Mouse (Mus musculus) forebrain, embryonic 10.5 days (tissue): ENCODE data around the gene Med26. TPM values are rescaled to one million over a fixed set of nuclear protein-coding genes. Genes with fewer than 3 reads are reported as not detected.

Experiments used
- DNase-seq: peaks from one replicate; pipeline ENCODE4 v3.0.0-alpha.2; 2017; ENCODE audit warnings: low spot score; ENCODE audit errors: extremely low spot score
- H3K27ac ChIP-seq: fragments of 300-500 bp; sonication (generic); 2 replicates; pipeline ENCODE4 v1.5.1; 2016; ENCODE audit warnings: mild to moderate bottlenecking
- H3K27me3 ChIP-seq: fragments of 300-500 bp; sonication (generic); 2 replicates; pipeline ENCODE4 v1.6.1; 2016; ENCODE audit warnings: mild to moderate bottlenecking; ENCODE audit not compliant: poor library complexity, severe bottlenecking
- H3K36me3 ChIP-seq: fragments of 300-500 bp; sonication (generic); replicated peaks from 2 replicates; pipeline ENCODE4 v1.6.1; 2016; ENCODE audit warnings: mild to moderate bottlenecking, moderate library complexity
- H3K4me1 ChIP-seq: fragments of 300-500 bp; sonication (generic); 2 replicates; pipeline ENCODE4 v1.6.1; 2016
- H3K4me3 ChIP-seq: fragments of 300-500 bp; sonication (generic); 2 replicates; pipeline ENCODE4 v1.5.1; 2016; ENCODE audit warnings: mild to moderate bottlenecking, moderate library complexity
- H3K9me3 ChIP-seq: fragments of 300-500 bp; sonication (generic); 2 replicates; pipeline ENCODE4 v1.6.1; 2016; ENCODE audit warnings: mild to moderate bottlenecking, moderate library complexity
- WGBS: fragments of 180-500 bp; shearing (Covaris S2); methylation state at CpG from one replicate; pipeline ENCODE4 v1.1.7; 2016; 5-methylcytosine and 5-hydroxymethylcytosine counted together
- microRNA-seq: library from miRNA; unstranded; fragments of <30 nt; microRNA quantifications from one replicate; pipeline ENCODE4, GENCODE M21; 2017
- polyA plus RNA-seq: library from polyadenylated mRNA; unstranded; fragments of >200 nt; fragmentation: Nextera tagmentation; extraction: Ambion mirVana; gene quantifications from 2 replicates; pipeline ENCODE4 v1.2.1, GENCODE M21; 2016

Med26 gene
- polyA plus RNA-seq, 1 experiment from 2014 or later: 20.1 TPM

DNA sequence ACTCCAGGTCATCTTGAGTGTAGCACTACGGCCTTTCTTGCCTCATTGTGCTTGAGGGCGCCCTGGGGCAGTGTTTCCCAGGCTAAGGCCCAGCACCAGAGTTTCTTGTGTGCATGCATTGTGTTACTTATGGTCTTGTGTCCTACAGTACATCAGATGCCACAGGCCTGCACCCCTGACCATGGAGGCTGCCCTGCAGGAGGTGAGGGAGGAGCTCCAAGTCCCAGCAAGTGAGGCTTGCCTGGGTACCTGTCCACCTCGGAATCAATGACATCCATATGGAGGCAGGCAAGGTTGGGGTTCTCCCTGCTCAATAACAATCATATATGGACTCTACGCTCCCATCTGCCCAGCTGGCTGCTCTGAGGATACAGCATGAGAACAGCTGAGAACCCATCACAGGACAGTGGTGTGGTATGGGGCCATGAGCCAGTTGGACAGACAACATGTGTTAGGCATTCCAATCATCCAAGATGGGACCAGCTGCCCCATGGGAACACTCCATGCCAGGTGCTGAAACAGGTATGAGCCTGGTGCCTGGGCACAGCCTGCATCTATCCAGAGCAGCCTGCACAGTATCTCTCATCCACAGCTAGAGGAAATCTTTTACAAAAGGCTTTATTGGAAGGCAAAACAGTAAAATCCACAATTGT lies 88.1 kb downstream of the Med26 start:
- Histone ChIP-seq H3K27ac (no peak overlapping the region), H3K4me1 (no peaks in the 10 kb centered on the region), H3K36me3 (peaks cover 83% of the 10 kb centered on the region), H3K27me3 (no peaks in the 10 kb centered on the region), H3K4me3 (no peak overlapping the region), H3K9me3 (no peaks in the 10 kb centered on the region)
- WGBS: 88% methylated on average over 4 of the region's 4 CpGs
- DNase-seq: no peak

- peaks cover 83% of the 10 kb centered on the region for H3K36me3 ChIP-seq
- H3K9me3 ChIP-seq: peaks cover 5% of the 10 kb centered on the region; the same call in 1 of the 2 replicates
- H3K4me1 ChIP-seq: no peaks in the 10 kb centered on the region
- no peak overlapping the region for H3K4me3 ChIP-seq
- DNase-seq: no peak
- H3K27me3 ChIP-seq: no peaks in the 10 kb centered on the region
- WGBS: 87% methylated on average over 6 of the region's 6 CpGs
- no peak overlapping the region for H3K27ac ChIP-seq
These were observed 89.6 kb downstream of the Med26 start for GRCm38 (mm10) chr8:72458457-72458856.

GRCm38 (mm10) chr8:72457806-72458205 lies 90.3 kb downstream of the Med26 start:
- DNase-seq: no peak
- Histone ChIP-seq H3K27ac (no peak overlapping the region), H3K4me1 (no peaks in the 10 kb centered on the region), H3K9me3 (peaks cover 9% of the 10 kb centered on the region; the same call in 1 of the 2 replicates), H3K27me3 (no peaks in the 10 kb centered on the region), H3K36me3 (peaks cover 83% of the 10 kb centered on the region), H3K4me3 (no peak overlapping the region)
- 91% methylated on average over 3 of the region's 3 CpGs for WGBS

GRCm38 (mm10) chr8:72455317-72455716 lies 92.8 kb downstream of the Med26 start:
- H3K4me1 ChIP-seq: no peaks in the 10 kb centered on the region
- H3K27ac ChIP-seq: no peak overlapping the region
- no peaks in the 10 kb centered on the region for H3K27me3 ChIP-seq
- peaks cover 80% of the 10 kb centered on the region for H3K36me3 ChIP-seq
- 92% methylated on average over 4 of the region's 4 CpGs for WGBS
- peaks cover 9% of the 10 kb centered on the region; the same call in 1 of the 2 replicates for H3K9me3 ChIP-seq
- DNase-seq: no peak
- H3K4me3 ChIP-seq: no peak overlapping the region

DNA sequence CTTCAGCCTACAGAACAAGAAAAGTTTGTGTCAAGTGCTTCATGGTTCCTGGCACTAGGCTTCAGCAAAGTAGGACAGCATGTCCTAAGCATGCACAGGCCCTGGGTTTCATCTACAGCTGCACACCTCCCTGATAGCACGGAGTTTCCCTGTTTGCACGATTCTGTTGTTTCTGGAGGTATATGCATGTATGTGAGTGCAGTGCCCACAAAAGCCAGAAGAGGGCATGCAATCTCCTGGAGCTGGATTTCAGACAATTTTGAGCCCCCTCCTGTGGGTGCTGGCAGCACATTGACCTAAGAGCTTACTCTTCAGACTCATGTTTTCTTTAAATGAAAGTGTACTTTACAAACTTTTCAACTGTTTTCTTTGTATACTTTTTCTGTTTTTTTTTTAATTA lies 94.2 kb downstream of the Med26 start:
- DNase-seq: no peak
- 95% methylated on average over 2 of the region's 2 CpGs for WGBS
- Histone ChIP-seq H3K27ac (no peak overlapping the region), H3K4me1 (no peaks in the 10 kb centered on the region), H3K27me3 (no peaks in the 10 kb centered on the region), H3K9me3 (peaks cover 9% of the 10 kb centered on the region; the same call in 1 of the 2 replicates), H3K4me3 (no peak overlapping the region), H3K36me3 (peaks cover 80% of the 10 kb centered on the region)

- no peak for DNase-seq
- H3K36me3 ChIP-seq: peaks cover 83% of the 10 kb centered on the region
- H3K4me3 ChIP-seq: no peak overlapping the region
- H3K9me3 ChIP-seq: peaks cover 9% of the 10 kb centered on the region; the same call in 1 of the 2 replicates
- no peaks in the 10 kb centered on the region for H3K4me1 ChIP-seq
- no peaks in the 10 kb centered on the region for H3K27me3 ChIP-seq
- no peak overlapping the region for H3K27ac ChIP-seq
- WGBS: 91% methylated on average over 8 of the region's 8 CpGs
These were observed 96.6 kb downstream of the Med26 start for GRCm38 (mm10) chr8:72451516-72451915.

- H3K27me3 ChIP-seq: no peaks in the 10 kb centered on the region
- H3K9me3 ChIP-seq: no peaks in the 10 kb centered on the region
- 94% methylated on average over 6 of the region's 6 CpGs for WGBS
- no peak overlapping the region for H3K4me3 ChIP-seq
- no peak overlapping the region for H3K27ac ChIP-seq
- no peak for DNase-seq
- peaks cover 37% of the 10 kb centered on the region for H3K36me3 ChIP-seq
- peaks cover 10% of the 10 kb centered on the region for H3K4me1 ChIP-seq
These were observed 103.0 kb downstream of the Med26 start for GRCm38 (mm10) chr8:72445071-72445470.

Small RNAs within 50 kb of the gene (microRNA-seq; reads per million reads assigned to microRNA genes)
- not detected for gene Gm28019
- 2.1 reads per million for gene Mir7068

Other genes starting within 250 kb of the Med26 start
- 36.7 and 41.7 TPM in 2 replicates for gene Gm10282, start 243.0 kb downstream of the Med26 start, polyA plus RNA-seq
- gene Klf2, start 229.2 kb downstream of the Med26 start, polyA plus RNA-seq: 2.6 and 3.0 TPM in 2 replicates
- 72.9 and 74.3 TPM in 2 replicates for gene Eps15l1, start 126.8 kb downstream of the Med26 start, polyA plus RNA-seq
- 1.1 and 1.5 TPM in 2 replicates for gene Calr3, start 104.4 kb downstream of the Med26 start, polyA plus RNA-seq
- gene 1700030K09Rik, start 104.4 kb downstream of the Med26 start, polyA plus RNA-seq: 13.6 and 14.3 TPM in 2 replicates
- gene Cherp, start 73.0 kb downstream of the Med26 start, polyA plus RNA-seq: 108 and 114 TPM in 2 replicates
- gene Slc35e1, start 55.7 kb downstream of the Med26 start, polyA plus RNA-seq: 14.0 and 15.3 TPM in 2 replicates
- 105 and 106 TPM in 2 replicates for gene Smim7, start 22.8 kb upstream of the Med26 start, polyA plus RNA-seq
- 8.6 and 10.4 TPM in 2 replicates for gene Tmem38a, start 23.8 kb upstream of the Med26 start, polyA plus RNA-seq
- 0.07 TPM in 1 of 2 replicates, not detected in the other for gene Nwd1, start 98.4 kb upstream of the Med26 start, polyA plus RNA-seq
- gene Sin3b, start 175.0 kb upstream of the Med26 start, polyA plus RNA-seq: 146 and 151 TPM in 2 replicates
- gene F2rl3, start 213.6 kb upstream of the Med26 start, polyA plus RNA-seq: 2.0 and 2.7 TPM in 2 replicates